Mouse (Mus musculus) stomach, postnatal 0 days (tissue): ENCODE results near the gene Adh1.

Experiments
- CTCF ChIP-seq: IDR thresholded peaks from 2 replicates; pipeline ENCODE4 v1.5.1; 2016; ENCODE audit warnings: antibody characterized with exemption, low read depth, mild to moderate bottlenecking, moderate library complexity
- EP300 ChIP-seq: optimal IDR thresholded peaks from 2 replicates; pipeline ENCODE3; 2016; ENCODE audit warnings: antibody characterized with exemption

- TF ChIP-seq CTCF (no peak), EP300 (no peak)
These were observed 6.6 kb upstream of the Adh1 start for GRCm38 (mm10) chr3:138254205-138254604.
